Mouse (Mus musculus) olfactory bulb, adult 2 months (tissue): ENCODE measurements around the gene Cdc6.

Experiments used
- CTCF ChIP-seq: fragments of 200-500 bp; IDR thresholded peaks from 2 replicates; pipeline ENCODE4 v1.5.1; 2012; ENCODE audit warnings: low read depth, mild to moderate bottlenecking, low read length, moderate library complexity; ENCODE audit not compliant: insufficient read depth
- POLR2A ChIP-seq: fragments of 200-500 bp; IDR thresholded peaks from 2 replicates; pipeline ENCODE4 v1.6.1; 2012; ENCODE audit warnings: mild to moderate bottlenecking, low read depth, low read length, moderate library complexity; ENCODE audit not compliant: insufficient read depth

- no peak for TF ChIP-seq POLR2A
- no peak for TF ChIP-seq CTCF
Observed at GRCm38 (mm10) chr11:98917428-98918005, 9.9 kb downstream of the Cdc6 start.
